Mouse (Mus musculus): ENCODE measurements at regions not wholly inside any gene's neighbourhood (a gene's known extent, or its start where the extent isn't known, plus 50 kb on each side); places are given as distances from the start of the nearest gene placed in this dataset.

- DNase-seq (ENCODE audit: low spot score): no peak
Observed at GRCm38 (mm10) chr14:21932771-21933170, 56.6 kb downstream of the Zfp503 start.

GRCm38 (mm10) chr14:21931944-21932343, 57.5 kb downstream of the Zfp503 start:
- no peak for DNase-seq (ENCODE audit: low spot score)

- DNase-seq (ENCODE audit: low spot score): no peak
Observed at GRCm38 (mm10) chr14:21929048-21929447, 60.4 kb downstream of the Zfp503 start.

GRCm38 (mm10) chr14:21916671-21917070, 67.9 kb upstream of the Comtd1 start:
- DNase-seq (ENCODE audit: low spot score): no peak

- no peak for DNase-seq (ENCODE audit: low spot score)
Observed at GRCm38 (mm10) chr14:21904498-21905395, 56.0 kb upstream of the Comtd1 start.

- DNase-seq (ENCODE audit: low spot score): peak; percentile 48
Observed at GRCm38 (mm10) chr14:21903562-21904497, 55.1 kb upstream of the Comtd1 start.

GRCm38 (mm10) chr14:21902856-21903255, 54.1 kb upstream of the Comtd1 start:
- DNase-seq (ENCODE audit: low spot score): no peak

GRCm38 (mm10) chr14:21902456-21902855, 53.7 kb upstream of the Comtd1 start:
- no peak for DNase-seq (ENCODE audit: low spot score)

GRCm38 (mm10) chr14:21900951-21901350, 52.2 kb upstream of the Comtd1 start:
- DNase-seq (ENCODE audit: low spot score): no peak

- DNase-seq (ENCODE audit: low spot score): no peak
Observed at GRCm38 (mm10) chr14:21900516-21900915, 51.7 kb upstream of the Comtd1 start.

All from ovary, adult 18-20 months (tissue).